Mouse (Mus musculus): ENCODE results near the gene Klhl41. TPM values are rescaled to one million over a fixed set of nuclear protein-coding genes. Genes with fewer than 3 reads are reported as not detected.
"Not testable (repeated sequence)": the region's sequence is repeated elsewhere in the genome, so short reads cannot be mapped to it uniquely, and the experiment has no call there.

Gene Klhl41
- under 1 TPM; 0.75 to 0.84 TPM for total RNA-seq (2021)
- long read RNA-seq, experiment 1: 0 reads
- long read RNA-seq, experiment 2: 0 reads

DNA sequence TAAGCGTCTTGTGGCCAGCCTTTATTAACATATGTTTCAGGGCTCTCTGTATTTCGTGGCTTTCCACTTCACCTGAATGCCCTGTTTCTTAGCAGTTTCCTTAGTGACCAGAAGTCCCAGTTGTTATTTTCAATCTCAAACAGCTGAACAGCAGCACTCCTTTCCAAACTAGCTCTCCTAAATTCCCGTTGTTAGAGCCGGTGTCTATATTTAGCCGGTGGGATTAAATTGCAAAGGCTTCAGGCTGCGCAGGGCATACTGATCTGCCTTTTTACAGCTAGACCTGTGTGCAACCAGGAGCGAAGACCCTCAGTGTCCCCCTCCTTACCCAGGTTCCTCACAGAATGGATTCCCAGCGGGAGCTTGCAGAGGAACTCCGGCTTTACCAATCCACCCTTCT lies at the start of gene Klhl41:
Gene Klhl41, plus strand, starts transcription at position 268 of the 400 bp plus-strand sequence.
- H3K27ac ChIP-seq: no peak within 1 kb of the TSS
- intact Hi-C loops (cut with DNase I): no loop called here
- DNase-seq (ENCODE audit: extremely low spot score in 1 of 2, low spot score in 2 of 2): no peak
- TF ChIP-seq CTCF (IDR thresholded peaks at IDR 0.05): no peak
- no peak within 1 kb of the TSS for H3K4me3 ChIP-seq

GRCm38 (mm10) chr2:69629215-69629614 lies 40.7 kb upstream of the Klhl41 start:
- no peak overlapping the region for H3K4me3 ChIP-seq
- no peak overlapping the region for H3K27ac ChIP-seq
- no peak for TF ChIP-seq CTCF (IDR thresholded peaks at IDR 0.05)
- no peak for DNase-seq (ENCODE audit: extremely low spot score in 1 of 2, low spot score in 2 of 2)
- intact Hi-C loops (cut with DNase I): no loop called here

- intact Hi-C loops (cut with DNase I): loop anchor here (10.0 kb wide), 1 partner anchor 925 kb away; the partner anchor contains the start of gene Gad1
- Histone ChIP-seq H3K4me3 (no peak overlapping the region), H3K27ac (no peak overlapping the region)
- no peak for DNase-seq (ENCODE audit: extremely low spot score in 1 of 2, low spot score in 2 of 2)
- no peak for TF ChIP-seq CTCF (IDR thresholded peaks at IDR 0.05)
Measured at GRCm38 (mm10) chr2:69629914-69630313, 40.0 kb upstream of the Klhl41 start.

- no peak for DNase-seq (ENCODE audit: extremely low spot score in 1 of 2, low spot score in 2 of 2)
- no peak for TF ChIP-seq CTCF (IDR thresholded peaks at IDR 0.05)
- Histone ChIP-seq H3K27ac (no peak overlapping the region), H3K4me3 (no peak overlapping the region)
- intact Hi-C loops (cut with DNase I): loop anchor here (10.0 kb wide), 1 partner anchor 924 kb away; the partner anchor contains the start of gene Gad1
Measured at GRCm38 (mm10) chr2:69630792-69631191, 39.1 kb upstream of the Klhl41 start.

DNA sequence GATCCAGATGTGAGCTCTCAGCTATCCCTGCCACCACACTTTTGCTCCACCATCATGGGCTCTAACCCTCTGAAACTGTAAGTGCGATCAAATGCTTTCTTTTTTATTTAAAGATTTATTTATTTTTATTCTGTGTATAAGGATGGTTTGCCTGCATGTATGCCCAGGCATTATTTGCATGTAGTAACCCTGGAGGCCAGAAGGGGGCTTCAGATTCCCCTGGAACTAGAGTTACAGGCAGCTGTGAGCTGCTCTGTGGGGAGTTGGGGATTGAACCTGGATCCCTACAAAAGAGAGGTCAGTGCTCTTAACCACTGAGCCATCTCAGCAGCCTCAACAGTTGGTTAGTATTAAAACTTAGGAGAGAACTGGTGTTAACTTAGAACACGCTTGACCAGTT lies 38.5 kb upstream of the Klhl41 start:
- Histone ChIP-seq H3K4me3 (no peak overlapping the region), H3K27ac (no peak overlapping the region)
- intact Hi-C loops (cut with DNase I): loop anchor here (10.0 kb wide), 1 partner anchor 923 kb away; the partner anchor contains the start of gene Gad1
- peak; percentile 38 for TF ChIP-seq CTCF (IDR thresholded peaks at IDR 0.05)
- DNase-seq (ENCODE audit: extremely low spot score in 1 of 2, low spot score in 2 of 2): no peak

DNA sequence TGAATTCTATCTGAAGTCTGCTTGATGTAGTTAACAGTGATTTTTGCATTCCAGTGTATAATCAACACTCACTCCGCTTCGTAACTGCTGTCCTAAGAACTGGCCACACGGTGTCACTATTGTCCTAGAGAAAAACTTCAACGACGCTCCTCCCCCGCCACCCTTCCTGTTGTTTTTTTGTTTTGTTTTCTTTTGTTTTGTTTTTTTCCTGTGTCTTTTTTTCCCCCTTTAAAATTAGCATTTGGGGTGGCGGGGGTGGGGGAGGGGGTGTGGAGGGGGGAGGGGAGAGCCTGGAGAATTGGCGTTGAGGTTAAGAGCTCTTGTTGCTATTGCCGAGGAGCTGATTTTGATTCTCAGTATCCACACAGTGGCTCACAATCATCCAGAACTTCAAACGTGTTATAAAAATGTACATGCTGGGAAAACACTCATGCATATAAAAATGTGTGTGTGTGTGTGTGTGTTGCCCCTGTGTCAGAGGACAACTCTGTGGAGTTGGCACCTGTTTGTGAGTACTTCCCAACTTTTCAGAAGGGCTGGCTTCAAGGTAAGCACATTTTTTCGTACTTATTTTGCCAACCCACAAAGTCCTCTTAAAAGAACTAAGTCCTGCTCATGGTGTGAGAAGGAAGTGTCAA lies 34.7 kb upstream of the Klhl41 start:
- H3K27ac ChIP-seq: no peak overlapping the region
- H3K4me3 ChIP-seq: peak overlapping the region; percentile 31
- peak; percentile 84 for TF ChIP-seq CTCF (IDR thresholded peaks at IDR 0.05)
- DNase-seq (ENCODE audit: extremely low spot score in 1 of 2, low spot score in 2 of 2): peak in 1 of 2 experiments; percentile 22
- intact Hi-C loops (cut with DNase I): loop anchor here (5.0 to 10.0 kb wide), 2 partner anchors 322 to 920 kb away; partner anchors contain the start of gene Gad1

- intact Hi-C loops (cut with DNase I): loop anchor here (5.0 to 10.0 kb wide), 2 partner anchors 321 to 919 kb away; partner anchors contain the start of gene Gad1
- no peak for DNase-seq (ENCODE audit: extremely low spot score in 1 of 2, low spot score in 2 of 2)
- no peak overlapping the region for H3K27ac ChIP-seq
- peak; percentile 60 for TF ChIP-seq CTCF (IDR thresholded peaks at IDR 0.05)
- H3K4me3 ChIP-seq: no peak overlapping the region
Measured at GRCm38 (mm10) chr2:69635807-69636206, 34.1 kb upstream of the Klhl41 start.

- not testable (repeated sequence) for H3K4me3 ChIP-seq; H3K27ac ChIP-seq; DNase-seq (ENCODE audit: extremely low spot score in 1 of 2, low spot score in 2 of 2)
- intact Hi-C loops (cut with DNase I): loop anchor here (5.0 to 10.0 kb wide), 2 partner anchors 319 to 917 kb away; partner anchors contain the start of gene Gad1
- peak; percentile 2; the same call in 1 of the 2 replicates for TF ChIP-seq CTCF (IDR thresholded peaks at IDR 0.05)
Measured at GRCm38 (mm10) chr2:69637989-69638388, 31.9 kb upstream of the Klhl41 start.

- no peak overlapping the region for H3K27ac ChIP-seq
- DNase-seq (ENCODE audit: extremely low spot score in 1 of 2, low spot score in 2 of 2): no peak
Measured at GRCm38 (mm10) chr2:69640100-69640499, 29.8 kb upstream of the Klhl41 start.

GRCm38 (mm10) chr2:69644968-69645617 lies 24.8 kb upstream of the Klhl41 start:
- TF ChIP-seq CTCF (IDR thresholded peaks at IDR 0.05): no peak
- H3K4me3 ChIP-seq: no peak overlapping the region
- intact Hi-C loops (cut with DNase I): loop anchor here (5.0 kb wide), 1 partner anchor 147 kb away; no protein-coding TSS in a partner anchor
- no peak for DNase-seq (ENCODE audit: extremely low spot score in 1 of 2, low spot score in 2 of 2)
- no peak overlapping the region for H3K27ac ChIP-seq

More at GRCm38 (mm10) chr2:69640100-69640499, 29.8 kb upstream of the Klhl41 start:
- TF ChIP-seq CTCF (IDR thresholded peaks at IDR 0.05): no peak
- intact Hi-C loops (cut with DNase I): no loop called here
- H3K4me3 ChIP-seq: no peak overlapping the region

- intact Hi-C loops (cut with DNase I): loop anchor here (5.0 kb wide), 1 partner anchor 145 kb away; no protein-coding TSS in a partner anchor
- DNase-seq (ENCODE audit: extremely low spot score in 1 of 2, low spot score in 2 of 2): peak; percentile 96
- Histone ChIP-seq H3K27ac (peak within 1 kb of the TSS; percentile 86), H3K4me3 (peak within 1 kb of the TSS; percentile 79)
- TF ChIP-seq CTCF (IDR thresholded peaks at IDR 0.05): no peak
Measured at GRCm38 (mm10) chr2:69646726-69647490, 23.0 kb upstream of the Klhl41 start, which contains the start of gene Bbs5. Bbs5 (plus strand) TSS chr2:69647171.
